Mouse (Mus musculus): ENCODE results near the gene Gna15.

Gene Gna15

GRCm38 (mm10) chr10:81523142-81523541 is 883 bp downstream of the Gna15 start:
- DNase-seq, result no peak

- no peak for DNase-seq
Observed at GRCm38 (mm10) chr10:81519978-81520365, 4.1 kb downstream of the Gna15 start.

- no peak for DNase-seq
Observed at GRCm38 (mm10) chr10:81519227-81519977, 4.6 kb downstream of the Gna15 start.

- DNase-seq, result peak; percentile 76 to 89
Observed at GRCm38 (mm10) chr10:81518546-81518945, 5.5 kb downstream of the Gna15 start.

GRCm38 (mm10) chr10:81517227-81517626 is 6.8 kb downstream of the Gna15 start:
- no peak for DNase-seq

- no peak for DNase-seq
Observed at GRCm38 (mm10) chr10:81513798-81514197, 10.2 kb downstream of the Gna15 start.

- DNase-seq, result no peak
Observed at GRCm38 (mm10) chr10:81510246-81510810, 13.7 kb downstream of the Gna15 start.

- no peak for DNase-seq
Observed at GRCm38 (mm10) chr10:81507691-81508489, 16.1 kb downstream of the Gna15 start.

GRCm38 (mm10) chr10:81507095-81507494 is 16.9 kb downstream of the Gna15 start:
- no peak for DNase-seq

GRCm38 (mm10) chr10:81505016-81505664 is 18.9 kb downstream of the Gna15 start:
- no peak for DNase-seq

- DNase-seq, result peak; percentile 87 to 92
Observed at GRCm38 (mm10) chr10:81502658-81503057, 21.4 kb downstream of the Gna15 start.

GRCm38 (mm10) chr10:81501863-81502262 is 22.2 kb downstream of the Gna15 start:
- DNase-seq, result no peak

GRCm38 (mm10) chr10:81500032-81500431 is 24.0 kb downstream of the Gna15 start, which contains the start of gene S1pr4:
TSS of gene S1pr4 (minus strand) at chr10:81500132.
- no peak for DNase-seq

- peak; percentile 53 to 75 for DNase-seq
Observed at GRCm38 (mm10) chr10:81499250-81499901, 24.6 kb downstream of the Gna15 start.

GRCm38 (mm10) chr10:81498316-81499249 is 25.4 kb downstream of the Gna15 start:
- peak in 1 of 2 experiments; percentile 38 for DNase-seq

GRCm38 (mm10) chr10:81497401-81498270 is 26.4 kb downstream of the Gna15 start:
- DNase-seq, result no peak

- DNase-seq, result no peak
Observed at GRCm38 (mm10) chr10:81496969-81497368, 27.1 kb downstream of the Gna15 start.

GRCm38 (mm10) chr10:81496264-81496901 is 27.6 kb downstream of the Gna15 start, which contains the start of gene Ncln:
TSS of gene Ncln (minus strand) at chr10:81496392.
- peak; percentile 99 for DNase-seq

GRCm38 (mm10) chr10:81495616-81496263 is 28.3 kb downstream of the Gna15 start:
- peak in 1 of 2 experiments; percentile 28 for DNase-seq
